Mouse (Mus musculus) C2C12 (cell line): Measurements from ENCODE around the gene Lars2.

ENCODE experiments used
- CTCF ChIP-seq: IDR thresholded peaks from one replicate; pipeline ENCODE4 v1.5.1; 2011; ENCODE audit not compliant: control insufficient read depth, insufficient read depth, insufficient read length
- MAX ChIP-seq: IDR thresholded peaks from one replicate; pipeline ENCODE4 v1.6.1; 2011; ENCODE audit warnings: mild to moderate bottlenecking, control low read depth
- MYOD1 ChIP-seq: IDR thresholded peaks from one replicate; pipeline ENCODE4 v1.6.1; 2011; ENCODE audit warnings: low read depth; ENCODE audit not compliant: control insufficient read depth, insufficient read length
- USF1 ChIP-seq: IDR thresholded peaks from one replicate; pipeline ENCODE4 v1.6.1; 2011; ENCODE audit warnings: low read depth, mild to moderate bottlenecking, control low read depth, moderate library complexity

DNA sequence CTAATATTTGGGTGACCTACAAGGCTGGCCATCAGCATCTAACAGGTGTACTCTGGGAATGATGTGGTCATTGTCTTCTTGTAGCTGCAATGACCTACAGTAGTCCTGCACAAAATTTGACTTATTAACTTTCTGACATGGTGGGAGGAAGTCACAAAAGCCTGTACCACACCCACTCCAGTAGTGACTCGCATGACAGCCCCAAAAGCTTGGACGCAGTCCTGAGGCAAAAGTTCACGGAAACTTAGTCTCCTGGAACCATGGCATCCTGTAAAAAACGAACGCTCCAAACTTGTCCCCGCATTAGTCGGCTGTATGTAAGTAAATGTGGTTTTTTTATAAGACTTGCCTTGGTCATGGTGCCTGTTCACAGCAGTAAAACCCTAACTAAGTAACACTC lies 36.9 kb upstream of the Lars2 start:
- TF ChIP-seq CTCF (no peak), USF1 (no peak), MYOD1 (no peak), MAX (no peak)
